Mouse (Mus musculus) adrenal gland, postnatal 10 days (tissue): ENCODE results near the gene Adora2a. TPM values are rescaled to one million over a fixed set of nuclear protein-coding genes. Genes with fewer than 3 reads are reported as not detected.
A peak's percentile ranks its signal among the peaks of the same experiment; 100 is the strongest.
"Not testable (repeated sequence)": the region's sequence is repeated elsewhere in the genome, so short reads cannot be mapped to it uniquely, and the experiment has no call there.

Source experiments
- DNase-seq: peaks from one replicate; pipeline ENCODE4 v3.0.0; 2021; ENCODE audit warnings: mixed read lengths
- total RNA-seq, 2 experiments: library from RNA; stranded (reverse); gene quantifications; 2 replicates each; pipeline ENCODE4 v1.2.3; 2021

Adora2a gene
- total RNA-seq, 2 experiments from 2014 or later = 10.2 to 12.8 TPM

DNA sequence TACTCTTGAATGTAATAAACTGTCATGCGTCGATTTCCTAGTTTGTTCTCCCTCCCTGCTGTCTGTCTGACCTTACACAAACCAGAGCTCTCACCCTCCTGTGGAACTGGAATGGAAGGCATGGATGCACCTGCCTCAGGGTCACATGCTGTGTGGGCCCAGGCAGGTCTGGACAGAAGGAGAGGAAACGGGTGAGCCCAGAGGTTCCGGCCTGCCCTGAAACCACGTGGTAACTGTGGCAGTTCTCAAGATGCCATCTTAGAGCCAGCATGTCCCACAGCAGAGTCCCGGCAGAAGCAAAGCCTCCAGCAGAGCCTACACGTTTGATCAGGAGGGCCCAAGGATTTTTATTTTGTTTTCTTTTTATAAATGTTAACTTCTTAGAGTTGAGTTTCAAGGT, 4.3 kb upstream of the Adora2a start:
- DNase-seq = no peak

DNA sequence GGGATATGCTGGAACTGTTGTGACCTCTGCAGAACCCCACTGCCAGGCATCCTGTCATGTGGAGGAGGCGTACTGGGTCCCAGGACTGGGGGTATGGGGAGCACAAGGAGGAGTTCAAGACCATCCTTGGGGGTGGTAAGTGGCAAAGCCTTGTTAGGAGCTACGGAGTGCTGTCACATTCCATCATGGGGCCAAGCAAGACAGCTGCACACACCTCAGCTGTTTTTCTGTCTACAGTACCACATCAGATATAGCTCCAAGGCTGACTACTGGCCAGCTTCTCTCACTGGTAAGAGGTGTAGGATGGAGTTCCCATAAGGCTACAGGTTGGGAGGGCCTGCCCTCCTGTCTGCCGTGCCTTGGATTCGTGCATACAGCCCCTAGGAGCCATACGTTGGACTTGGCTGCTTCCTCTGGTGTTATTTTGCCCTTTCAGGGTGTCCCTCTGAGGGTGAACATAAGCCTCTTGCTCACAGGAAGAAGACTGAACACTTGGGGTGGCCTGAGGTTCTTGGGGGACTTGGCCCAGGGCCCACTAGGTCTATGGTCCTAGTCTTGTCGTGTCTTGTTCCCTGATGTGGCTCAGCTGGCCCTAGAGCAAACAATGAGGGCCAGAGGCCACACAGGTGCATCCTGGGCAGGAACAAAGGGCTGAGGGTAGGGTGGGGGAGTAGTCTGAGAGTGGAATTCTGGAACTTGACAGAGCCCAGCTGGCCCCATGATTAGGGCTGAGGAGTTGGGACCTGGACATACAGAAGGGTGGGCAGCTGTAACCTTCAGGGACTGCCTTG, 2.3 kb upstream of the Adora2a start:
- DNase-seq = peak; percentile 46

DNA sequence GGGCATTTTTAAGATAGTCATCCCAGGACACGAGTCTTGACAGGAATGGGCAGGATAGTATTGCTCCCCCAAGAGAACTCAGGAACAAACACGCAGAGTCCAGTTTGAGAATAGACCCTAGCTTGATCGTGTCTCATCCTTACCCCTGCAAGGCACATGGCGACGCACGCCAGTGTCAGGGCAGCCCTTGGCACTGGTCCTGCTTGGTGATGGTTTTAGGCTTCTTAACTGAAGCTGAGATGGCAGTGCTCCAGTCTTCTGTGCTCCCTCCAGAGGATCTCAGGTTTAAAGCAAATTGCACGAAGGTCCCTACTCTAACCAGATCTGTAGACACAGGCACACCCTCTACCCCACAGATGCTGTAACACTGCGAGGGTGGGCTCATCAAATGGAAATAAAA, 921 bp upstream of the Adora2a start:
- no peak for DNase-seq

DNA sequence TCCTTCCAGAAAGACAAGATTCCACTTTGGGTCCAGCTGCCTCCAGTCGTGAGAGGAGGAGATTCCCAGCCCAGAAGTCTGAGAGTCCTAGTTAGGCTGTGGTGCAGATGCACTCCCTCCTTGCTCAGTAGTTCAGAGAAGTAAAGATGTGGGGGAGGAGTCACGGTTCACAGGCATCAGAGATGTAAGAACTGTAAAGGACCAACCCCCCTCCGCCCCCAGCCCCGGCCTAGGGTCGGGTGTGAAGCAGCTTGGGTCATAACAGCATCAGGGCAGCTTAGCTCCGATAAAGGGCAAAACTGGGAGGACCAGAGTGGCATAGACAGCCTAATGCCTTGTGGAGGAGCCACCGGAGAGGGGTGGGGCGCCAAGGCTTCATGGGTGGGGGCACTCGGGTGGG, 205 bp upstream of the Adora2a start:
- no peak for DNase-seq

DNA sequence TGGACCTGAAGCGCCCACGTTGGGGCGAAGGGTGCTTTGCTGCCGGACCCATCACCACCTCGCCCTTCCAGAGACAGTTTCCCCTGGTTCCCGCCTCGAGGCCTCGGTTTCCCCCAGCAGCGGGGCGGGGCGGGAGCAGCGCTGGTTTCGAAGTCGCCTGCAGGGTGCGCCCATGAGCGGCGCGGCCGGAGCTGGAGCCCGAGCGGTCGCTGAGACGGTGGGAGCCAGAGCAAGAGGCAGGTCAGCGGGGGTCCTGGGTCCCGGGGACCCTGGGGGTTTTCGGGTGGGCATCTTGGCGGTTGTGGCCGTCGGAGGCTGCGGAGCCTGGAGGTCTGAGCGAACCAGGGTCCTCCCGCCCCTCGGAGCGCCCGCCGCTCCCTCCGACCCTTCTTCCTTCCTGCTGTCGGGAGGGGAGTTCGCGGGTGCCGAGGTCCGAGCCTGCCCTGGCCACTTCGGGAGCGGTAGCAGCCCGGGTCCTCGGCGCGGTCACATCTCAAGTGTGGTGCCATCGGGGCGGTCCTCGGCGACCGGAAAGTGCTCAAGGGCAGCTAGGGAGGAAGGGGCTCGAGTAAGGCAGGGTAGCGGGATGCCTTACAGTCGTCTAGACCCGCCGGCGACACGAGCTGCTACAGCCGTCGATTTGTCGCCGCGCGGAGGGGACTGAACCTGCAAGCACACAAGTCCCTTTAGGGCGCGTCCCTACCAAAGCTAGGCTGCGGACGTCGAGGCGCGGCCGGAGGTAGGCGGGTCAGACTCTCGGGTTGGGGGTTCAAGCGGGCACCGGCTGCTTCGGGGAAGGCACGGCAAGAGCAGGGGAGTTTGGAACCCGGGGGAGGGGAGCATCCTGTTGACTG, 458 bp downstream of the Adora2a start:
- peak; percentile 86 for DNase-seq

DNA sequence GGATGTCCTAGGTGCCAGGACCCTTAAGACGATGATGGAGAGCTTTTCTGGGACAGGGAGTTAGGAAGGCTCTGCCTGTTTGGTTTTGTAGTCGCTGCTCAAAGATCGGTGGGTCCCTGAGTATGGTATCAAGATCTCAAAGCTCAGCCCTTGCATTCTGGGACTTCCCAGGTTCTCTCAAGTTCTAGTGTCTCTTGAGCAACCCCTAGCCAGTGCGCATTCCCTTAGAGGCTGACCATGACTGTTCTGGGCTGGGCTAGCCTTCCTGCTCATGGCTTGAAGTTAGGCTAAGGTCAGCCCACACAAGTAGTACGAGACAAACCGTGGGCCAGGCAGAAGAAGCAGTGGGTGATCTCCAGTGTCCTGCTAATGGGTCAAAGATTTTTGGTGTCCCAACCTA, 1.5 kb downstream of the Adora2a start:
- no peak for DNase-seq

DNA sequence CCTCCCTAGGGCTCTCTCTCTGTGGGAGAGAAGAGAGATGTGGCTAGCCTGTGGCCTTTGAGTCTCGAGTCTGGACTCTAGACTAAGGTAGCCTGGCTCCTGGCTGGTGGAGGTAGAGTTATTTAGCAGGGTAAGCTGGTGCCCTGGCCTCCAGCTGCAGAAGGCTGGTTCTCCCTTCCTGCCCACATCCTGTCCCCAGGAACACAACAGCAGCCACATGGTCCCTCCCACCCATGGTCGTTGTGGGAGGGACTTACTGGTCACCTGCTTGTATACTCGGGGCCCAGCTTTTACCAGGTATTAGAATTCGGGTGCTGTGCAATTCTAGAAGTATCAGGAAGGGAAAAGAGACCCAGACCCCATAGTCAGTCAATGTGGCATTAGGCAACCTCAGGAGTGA, 3.6 kb downstream of the Adora2a start:
- DNase-seq = no peak

DNA sequence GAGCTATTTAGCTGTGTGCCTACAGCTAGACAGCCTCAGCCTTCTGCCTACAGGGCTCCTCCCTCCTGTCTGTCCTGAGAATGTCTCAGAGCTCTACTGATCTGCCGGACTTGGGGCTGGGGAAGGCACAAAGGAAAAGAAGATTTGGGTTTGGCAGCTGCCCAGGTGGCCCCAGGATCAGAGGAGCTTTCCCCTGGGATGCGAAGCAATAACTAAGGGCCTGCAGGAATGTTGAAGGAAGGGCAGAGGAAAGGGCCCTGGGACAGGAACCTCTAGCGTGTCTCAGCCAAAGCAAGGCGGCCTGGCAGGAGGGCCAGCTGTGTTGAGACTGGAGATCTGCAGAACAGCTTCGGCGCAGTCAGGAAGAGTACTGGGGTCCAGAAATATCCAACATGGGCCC, 6.3 kb downstream of the Adora2a start:
- DNase-seq = no peak

DNA sequence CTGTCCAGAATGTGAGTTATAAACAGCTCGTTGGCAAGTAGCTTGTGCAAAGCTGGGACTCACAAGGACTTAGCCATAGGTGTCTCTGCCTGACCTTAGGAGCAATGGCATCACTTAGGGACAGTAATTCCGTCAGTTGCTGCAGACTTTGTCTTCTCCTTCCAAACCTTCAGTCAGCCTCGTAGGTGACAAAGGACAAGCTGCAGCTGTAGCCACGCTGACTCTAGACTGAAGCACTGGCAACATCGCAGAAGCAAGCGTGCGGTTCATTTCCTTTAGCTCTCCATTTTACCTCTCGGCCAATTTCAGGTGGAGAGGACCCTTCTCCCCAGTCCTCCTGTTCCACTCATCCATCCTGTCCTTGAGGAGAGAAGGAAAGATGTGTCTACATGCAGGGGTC, 7.3 kb downstream of the Adora2a start:
- DNase-seq = no peak

DNA sequence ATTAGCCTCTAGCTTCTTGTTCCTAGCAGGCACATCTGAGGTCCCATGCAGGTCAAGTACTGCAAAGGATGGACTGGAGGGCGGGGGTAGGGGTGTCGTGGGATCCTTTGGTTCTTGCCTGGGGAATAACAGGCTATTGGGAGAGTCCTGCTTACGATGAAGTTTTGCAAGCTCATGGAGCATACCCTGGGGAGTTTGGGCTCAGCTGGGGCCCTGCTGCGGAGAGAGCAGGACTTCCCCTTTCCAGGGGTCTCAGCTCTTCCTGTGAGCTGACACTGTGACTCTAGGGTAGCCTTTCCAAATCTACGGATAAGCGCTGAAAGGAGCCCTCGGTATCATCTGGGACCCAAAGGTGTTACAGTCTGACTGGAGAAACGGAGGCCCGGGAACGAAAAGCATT, 7.7 kb downstream of the Adora2a start:
- no peak for DNase-seq

DNA sequence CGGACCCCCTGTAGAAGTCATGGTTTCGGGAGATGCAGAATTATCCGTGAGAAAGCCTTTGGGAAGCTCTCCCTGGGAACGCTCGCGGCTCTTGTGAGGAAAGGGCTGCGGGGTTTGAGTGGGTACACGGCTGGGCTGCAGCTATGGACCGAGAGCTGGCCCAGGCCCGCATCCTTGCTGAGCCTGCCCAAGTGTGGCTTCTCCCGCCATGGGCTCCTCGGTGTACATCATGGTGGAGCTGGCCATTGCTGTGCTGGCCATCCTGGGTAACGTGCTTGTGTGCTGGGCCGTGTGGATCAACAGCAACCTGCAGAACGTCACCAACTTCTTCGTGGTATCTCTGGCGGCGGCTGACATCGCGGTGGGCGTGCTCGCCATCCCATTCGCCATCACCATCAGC, 9.1 kb downstream of the Adora2a start:
- no peak for DNase-seq

DNA sequence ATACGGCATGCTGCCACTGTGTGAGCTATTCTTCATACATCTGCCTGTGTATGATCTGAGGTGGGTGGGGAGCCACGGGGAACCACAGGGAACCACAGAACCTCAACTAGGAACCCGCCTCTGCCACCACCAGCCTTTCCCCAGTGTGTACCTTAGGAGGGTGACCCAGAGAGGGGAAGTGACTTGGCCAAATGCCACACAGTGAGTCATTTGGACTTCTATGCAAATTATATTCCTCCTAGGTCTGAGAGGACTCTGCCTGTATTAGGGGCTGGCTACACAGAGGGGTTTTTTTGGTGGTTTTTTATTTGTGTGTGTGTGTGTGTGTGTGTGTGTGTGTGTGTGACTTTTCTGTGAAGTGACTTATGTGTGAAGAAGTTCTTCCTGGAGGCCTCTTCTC, 9.9 kb downstream of the Adora2a start:
- peak; percentile 70 for DNase-seq

DNA sequence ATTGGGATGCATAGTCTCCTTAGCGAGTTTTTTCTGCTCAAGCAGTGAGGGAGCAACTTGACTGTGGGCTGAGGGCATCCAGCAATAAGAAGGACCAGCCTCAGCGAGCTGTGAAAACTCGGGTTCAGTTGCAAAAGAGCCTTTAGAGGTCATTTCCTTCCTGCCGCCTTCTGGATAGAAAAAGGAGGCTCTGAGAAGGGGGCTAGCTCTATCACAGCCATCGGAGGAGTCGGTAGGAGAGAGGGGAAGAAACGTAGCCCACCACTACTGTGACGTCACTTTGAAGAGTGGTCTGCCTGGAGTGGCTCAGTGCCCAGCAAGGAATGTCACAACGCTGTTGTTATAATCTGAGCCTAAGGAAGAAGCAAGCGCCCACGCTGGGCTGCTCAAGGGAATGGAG, 10.4 kb downstream of the Adora2a start:
- no peak for DNase-seq

DNA sequence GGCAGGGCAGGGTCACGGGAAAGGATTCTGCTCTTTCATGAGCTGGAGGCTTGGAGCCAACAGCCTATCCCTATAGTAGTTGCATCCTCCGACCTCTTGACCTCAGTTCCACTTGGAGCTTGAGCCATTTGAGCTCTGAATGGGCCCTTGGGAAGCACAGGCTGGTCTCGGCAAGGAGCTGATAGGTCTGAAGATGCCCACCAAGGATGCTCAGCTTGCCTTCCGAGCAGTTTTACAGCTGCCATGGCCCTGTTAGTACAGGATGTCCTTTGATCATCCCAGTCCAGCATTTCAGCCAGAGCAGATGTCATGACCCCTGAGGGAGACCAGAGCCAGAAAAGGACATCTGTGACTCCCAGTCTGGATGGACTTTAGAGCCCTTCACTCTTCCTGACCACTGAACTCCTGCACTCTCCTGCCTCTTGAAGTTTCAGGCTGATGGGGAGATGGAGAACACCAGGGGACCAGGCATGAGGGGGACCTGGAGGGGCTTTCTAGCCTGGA, 11.6 kb downstream of the Adora2a start:
- no peak for DNase-seq

DNA sequence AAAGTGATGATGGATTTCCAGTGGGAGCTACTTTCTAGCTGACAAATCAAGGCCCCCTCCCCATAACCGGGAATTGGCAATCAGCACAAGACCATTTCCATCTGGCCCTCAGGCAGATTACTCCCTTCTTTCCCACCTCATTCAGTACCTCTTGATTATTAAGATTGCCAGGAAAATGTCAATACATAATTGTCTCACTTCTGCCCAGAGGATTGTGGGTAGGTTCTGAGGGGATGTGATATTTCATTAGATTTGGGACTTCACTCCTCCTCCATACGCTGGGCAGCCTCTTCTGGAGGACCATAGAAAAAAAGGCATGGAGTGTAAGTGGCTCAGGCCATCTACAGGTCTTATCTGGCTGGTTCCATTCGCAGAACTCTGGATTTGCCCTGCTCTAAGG, 15.6 kb downstream of the Adora2a start:
- no peak for DNase-seq

DNA sequence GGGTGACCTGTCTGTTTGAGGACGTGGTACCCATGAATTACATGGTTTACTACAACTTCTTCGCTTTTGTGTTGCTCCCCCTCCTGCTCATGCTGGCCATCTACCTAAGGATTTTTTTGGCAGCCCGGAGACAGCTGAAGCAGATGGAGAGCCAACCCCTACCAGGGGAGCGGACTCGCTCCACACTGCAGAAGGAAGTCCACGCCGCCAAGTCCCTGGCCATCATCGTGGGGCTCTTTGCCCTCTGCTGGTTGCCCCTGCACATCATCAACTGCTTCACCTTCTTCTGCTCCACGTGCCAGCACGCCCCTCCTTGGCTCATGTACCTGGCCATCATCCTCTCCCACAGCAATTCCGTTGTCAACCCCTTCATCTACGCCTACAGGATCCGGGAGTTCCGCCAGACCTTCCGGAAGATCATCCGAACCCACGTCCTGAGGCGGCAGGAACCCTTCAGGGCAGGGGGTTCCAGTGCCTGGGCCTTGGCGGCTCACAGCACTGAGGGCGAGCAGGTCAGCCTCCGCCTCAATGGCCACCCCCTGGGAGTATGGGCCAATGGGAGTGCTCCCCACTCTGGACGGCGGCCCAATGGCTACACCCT, 16.6 kb downstream of the Adora2a start:
- no peak for DNase-seq

DNA sequence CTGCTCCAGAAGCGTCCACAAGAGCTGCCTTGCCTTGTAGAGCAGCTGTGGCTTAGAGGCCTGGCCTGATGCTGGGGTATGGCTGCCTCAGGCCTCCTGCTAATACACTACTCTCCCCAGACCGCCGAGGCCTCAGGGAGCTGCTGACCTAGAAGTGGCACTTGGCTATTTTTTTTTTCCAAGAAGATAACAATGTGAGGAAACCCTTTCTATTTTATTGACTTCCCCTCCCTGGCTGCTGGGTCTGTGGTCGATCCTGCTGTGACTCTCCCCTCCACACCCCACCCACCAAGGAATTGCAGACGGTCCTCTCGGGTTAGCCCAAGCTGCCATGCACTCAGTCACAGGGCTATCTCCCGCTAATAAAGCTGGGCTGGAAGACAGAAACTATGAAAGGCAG, 17.5 kb downstream of the Adora2a start:
- no peak for DNase-seq

DNA sequence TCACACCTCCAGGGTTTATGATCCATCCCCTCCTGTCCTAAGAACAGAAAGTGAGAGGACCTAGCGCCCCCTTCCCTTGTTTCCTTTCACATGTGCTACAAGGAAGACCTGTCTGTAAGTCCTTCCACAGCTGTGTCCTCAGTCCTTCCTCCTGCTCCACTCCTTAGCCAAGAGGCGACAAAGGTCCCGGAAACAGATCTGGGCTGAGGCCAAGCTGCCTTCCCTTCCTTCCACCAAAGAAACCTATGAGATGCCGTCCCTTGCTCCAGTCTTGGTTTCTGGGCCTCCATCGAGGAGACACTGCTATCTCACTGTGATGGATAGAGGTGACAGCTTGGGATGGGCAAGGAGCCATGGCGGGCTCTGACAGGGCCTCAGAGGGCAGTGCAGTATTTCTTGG, 18.4 kb downstream of the Adora2a start:
- DNase-seq = no peak

DNA sequence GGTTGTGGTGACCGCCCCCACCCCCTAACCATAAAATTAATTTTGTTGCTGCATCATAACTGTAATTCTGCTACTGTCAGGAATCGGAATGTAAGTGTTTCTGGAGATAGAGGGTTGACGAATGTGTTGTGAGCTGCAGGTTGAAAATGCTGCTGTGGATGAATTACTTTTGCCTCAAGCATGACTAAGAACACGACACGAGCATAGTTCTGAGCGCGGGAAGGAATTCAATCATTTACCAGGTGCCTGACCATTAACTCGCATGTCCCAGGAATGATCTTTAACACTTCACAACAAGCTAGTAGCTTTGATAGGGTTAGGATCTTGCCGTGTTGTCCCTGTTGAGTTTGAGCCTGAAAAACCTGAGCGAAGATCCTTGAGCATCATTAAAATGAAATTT, 20.6 kb downstream of the Adora2a start:
- DNase-seq = no peak

DNA sequence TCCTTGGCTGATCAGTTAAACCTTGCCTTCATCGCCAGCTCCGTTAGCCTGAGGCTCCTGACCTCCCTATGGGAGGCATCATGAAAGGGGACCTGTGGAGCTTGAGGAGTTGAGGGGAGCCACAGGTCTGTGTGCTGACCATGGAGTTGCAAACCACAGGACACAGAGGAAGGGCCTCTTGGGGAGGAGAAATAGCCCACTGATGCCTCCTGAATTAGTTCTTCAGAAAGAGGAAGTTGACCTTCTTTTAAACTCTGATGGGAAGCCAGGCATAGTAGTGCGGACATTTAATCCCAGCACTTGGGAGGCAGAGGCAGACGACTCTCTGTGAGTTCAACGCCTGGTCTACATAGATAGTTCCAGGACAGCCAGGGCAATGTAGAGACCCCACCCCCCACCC, 22.2 kb downstream of the Adora2a start:
- DNase-seq = no peak

DNA sequence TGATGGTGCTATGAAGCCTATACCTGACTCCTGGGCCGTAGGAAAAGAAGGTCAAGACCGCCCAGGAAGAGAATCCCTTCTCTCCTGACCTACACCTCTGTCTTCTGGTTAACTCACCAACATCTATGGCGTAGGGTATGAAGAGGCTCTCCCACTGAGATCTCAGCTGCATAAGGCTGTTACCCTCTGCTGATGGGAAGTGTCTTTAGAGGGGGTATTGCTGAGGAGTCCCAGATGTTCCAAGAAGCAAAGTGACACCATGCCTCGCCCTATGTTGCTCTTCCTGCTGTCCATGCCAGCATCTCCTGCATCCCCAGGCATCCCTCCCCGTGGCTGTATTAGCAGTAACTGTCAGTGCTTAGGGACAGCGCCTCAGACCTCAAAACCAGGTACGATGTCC, 22.7 kb downstream of the Adora2a start:
- no peak for DNase-seq

DNA sequence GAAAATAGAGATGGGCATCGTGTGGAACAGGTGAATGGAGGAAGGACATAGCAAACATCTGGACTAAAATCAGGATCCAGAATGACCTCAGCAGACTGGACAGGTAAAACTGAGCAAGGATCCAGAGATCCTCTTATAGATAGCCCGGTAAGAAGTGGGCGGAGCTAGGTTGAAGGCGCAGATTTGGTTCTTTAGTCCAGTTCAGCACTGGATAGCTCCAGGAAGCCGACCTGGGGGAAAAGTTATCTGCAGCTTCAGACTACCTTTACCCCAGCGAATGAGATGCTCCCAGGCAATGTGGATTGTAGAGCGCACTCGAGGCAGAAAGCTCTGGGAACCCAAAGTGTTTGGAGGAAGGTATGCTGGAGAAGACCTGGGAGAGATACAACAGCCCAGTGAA, 25.3 kb downstream of the Adora2a start:
- DNase-seq = no peak

DNA sequence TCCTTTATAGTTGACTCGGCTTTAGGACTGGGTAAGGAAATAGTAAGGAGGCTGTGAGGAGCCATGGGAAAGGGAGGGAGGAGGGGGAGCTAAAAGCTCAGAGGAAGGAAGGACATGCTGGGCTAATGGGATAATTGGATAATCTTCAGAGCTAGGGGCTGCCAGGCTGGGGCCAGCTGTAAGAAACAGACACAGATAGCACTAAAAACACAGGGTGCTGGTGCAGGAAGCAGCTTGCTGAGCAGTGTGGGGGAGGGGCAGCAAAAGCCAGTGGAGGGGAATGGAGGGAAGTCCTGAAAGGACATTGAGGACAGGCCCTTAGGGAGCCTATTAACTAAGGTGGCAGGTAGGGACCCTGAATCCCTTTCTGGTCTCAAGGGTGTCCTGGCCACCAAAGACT, 27.9 kb downstream of the Adora2a start:
- not testable (repeated sequence) for DNase-seq
